Mouse (Mus musculus): ENCODE results near the gene Sit1. TPM values are rescaled to one million over a fixed set of nuclear protein-coding genes. Genes with fewer than 3 reads are reported as not detected.

Sit1 gene
- polyA plus RNA-seq, 1 experiment, result not detected

DNA sequence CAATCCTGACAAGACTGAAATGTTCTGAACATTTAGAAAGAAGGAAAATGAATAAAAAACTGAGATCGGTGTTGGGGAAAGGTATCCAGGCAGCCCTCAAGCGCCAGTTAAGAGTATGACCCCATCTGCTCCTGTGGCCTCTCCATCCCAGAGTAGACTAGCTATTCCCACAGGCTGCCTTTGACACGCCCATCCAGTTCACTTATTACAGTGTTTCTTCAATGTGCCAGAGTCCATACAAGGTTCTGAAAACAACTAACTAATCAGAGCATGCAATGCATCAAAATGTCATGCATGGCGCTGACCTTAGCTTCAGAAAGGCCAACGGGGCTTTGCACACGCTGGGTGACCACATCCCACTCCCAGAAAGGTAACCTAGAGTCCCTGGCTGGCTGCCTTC is 20.0 kb upstream of the Sit1 start:
- Histone ChIP-seq H3K27me3 (replicated peaks) (no peaks in the 10 kb centered on the region), H3K36me3 (replicated peaks; ENCODE audit: low read length) (peaks cover 40% of the 10 kb centered on the region), H3K4me1 (peaks cover 87% of the 10 kb centered on the region), H3K4me3 (replicated peaks) (no peak overlapping the region), H3K9me3 (no peaks in the 10 kb centered on the region)
- TF ChIP-seq FLI1 (IDR thresholded peaks at IDR 0.05; ENCODE audit: low read length), result no peak
- TF ChIP-seq GATA1 (IDR thresholded peaks at IDR 0.05; ENCODE audit: borderline replicate concordance, low read length), result no peak

DNA sequence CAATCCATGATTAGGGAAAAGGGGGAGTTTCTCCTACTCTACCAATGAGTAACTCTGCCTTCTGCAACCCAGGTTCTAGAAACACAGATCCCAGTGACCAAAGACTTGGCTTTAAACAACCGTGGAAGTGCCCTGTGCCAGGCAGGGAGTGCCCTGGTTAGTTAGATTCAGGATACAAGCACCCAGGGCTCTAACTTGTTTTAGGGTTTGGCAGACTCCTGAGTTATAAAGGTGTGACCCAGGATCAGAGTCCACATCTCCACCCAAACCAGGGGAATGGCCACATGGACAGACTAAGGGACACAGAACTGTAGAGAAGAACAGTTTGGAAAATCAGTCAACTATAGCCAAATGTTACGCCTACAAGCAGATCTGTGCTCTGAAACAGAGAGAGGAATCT is 19.5 kb upstream of the Sit1 start:
- peaks cover 88% of the 10 kb centered on the region for H3K4me1 ChIP-seq
- TF ChIP-seq GATA1 (IDR thresholded peaks at IDR 0.05; ENCODE audit: borderline replicate concordance, low read length) (no peak), FLI1 (IDR thresholded peaks at IDR 0.05; ENCODE audit: low read length) (no peak)
- peaks cover 44% of the 10 kb centered on the region for H3K36me3 ChIP-seq (replicated peaks; ENCODE audit: low read length)
- no peaks in the 10 kb centered on the region for H3K9me3 ChIP-seq
- H3K4me3 ChIP-seq (replicated peaks), result no peak overlapping the region
- H3K27me3 ChIP-seq (replicated peaks), result no peaks in the 10 kb centered on the region

DNA sequence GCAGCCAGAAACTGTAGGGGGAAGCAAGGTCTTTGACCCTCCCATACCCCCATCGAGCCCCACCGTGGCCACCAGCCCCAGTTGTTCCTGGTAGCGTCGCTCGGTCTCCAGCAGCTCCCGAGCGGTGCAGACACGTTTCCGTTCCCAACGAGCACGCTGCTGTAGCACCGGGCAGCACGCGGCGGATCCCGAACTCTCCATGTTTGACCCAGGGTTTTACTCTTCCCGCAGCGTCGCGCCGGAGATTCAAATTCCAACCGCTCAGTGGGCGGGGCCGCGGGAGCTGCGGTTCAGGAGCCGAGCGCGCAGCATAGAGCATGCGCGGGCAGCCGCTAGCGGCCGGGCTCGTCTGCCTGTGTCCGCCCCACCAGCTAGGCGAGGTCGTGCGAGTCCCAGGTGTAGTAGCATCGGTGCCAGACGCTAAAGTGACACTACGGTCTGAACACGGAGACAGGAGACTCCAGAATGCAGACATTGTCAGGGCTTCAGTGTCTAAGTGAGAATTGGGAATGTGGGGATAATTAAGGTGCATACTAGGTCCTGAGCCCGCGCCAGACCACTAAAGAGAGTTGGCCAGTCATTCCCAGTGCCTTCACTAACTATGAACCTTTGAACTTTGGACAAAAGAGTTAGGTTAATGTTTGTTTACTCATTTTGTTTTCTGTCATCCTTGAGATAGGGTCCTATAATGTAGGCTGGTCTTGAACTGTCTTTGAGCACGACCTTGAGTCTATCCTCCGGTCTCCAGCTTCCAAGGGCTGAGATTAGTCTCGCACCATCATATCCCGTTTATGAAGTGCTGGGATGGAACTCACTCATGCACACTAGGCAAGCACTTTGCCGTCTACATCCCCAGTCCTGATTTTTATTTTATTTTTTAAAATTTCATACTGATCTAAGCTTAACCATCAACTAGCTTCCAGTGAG is 16.1 kb upstream of the Sit1 start, which contains the start of gene Arhgef39:
Gene Arhgef39, minus strand, starts transcription at position 289 of the 927 bp plus-strand sequence.
- TF ChIP-seq FLI1 (IDR thresholded peaks at IDR 0.05; ENCODE audit: low read length) (no peak), GATA1 (IDR thresholded peaks at IDR 0.05; ENCODE audit: borderline replicate concordance, low read length) (no peak)
- H3K9me3 ChIP-seq, result no peaks in the 10 kb centered on the region
- peaks cover 87% of the 10 kb centered on the region for H3K4me1 ChIP-seq
- no peaks in the 10 kb centered on the region for H3K27me3 ChIP-seq (replicated peaks)
- H3K36me3 ChIP-seq (replicated peaks; ENCODE audit: low read length), result peaks cover 55% of the 10 kb centered on the region
- H3K4me3 ChIP-seq (replicated peaks), result peak within 1 kb of the TSS; percentile 94

DNA sequence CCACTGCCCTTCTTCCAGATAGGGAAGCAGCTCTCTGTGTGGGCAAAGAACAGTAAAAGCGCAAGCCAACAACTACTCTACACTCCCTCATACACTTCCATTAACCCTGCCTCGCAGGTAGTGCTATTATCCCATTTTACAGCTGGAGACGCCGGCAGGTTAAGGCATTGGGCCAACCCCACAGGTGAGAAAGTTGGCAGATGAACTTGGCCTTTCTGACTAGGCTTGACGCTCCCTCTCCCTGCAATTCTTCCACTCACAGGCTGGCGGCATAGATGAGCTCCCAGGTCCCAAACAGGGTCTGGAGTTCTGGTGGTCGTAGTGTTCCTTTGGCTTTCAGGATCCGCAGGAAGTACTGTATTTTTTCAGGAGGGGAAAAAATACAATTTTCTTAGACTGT is 15.4 kb upstream of the Sit1 start:
- Histone ChIP-seq H3K4me1 (peaks cover 87% of the 10 kb centered on the region), H3K36me3 (replicated peaks; ENCODE audit: low read length) (peaks cover 55% of the 10 kb centered on the region), H3K4me3 (replicated peaks) (peak overlapping the region; percentile 94), H3K27me3 (replicated peaks) (no peaks in the 10 kb centered on the region), H3K9me3 (no peaks in the 10 kb centered on the region)
- TF ChIP-seq FLI1 (IDR thresholded peaks at IDR 0.05; ENCODE audit: low read length) (no peak), GATA1 (IDR thresholded peaks at IDR 0.05; ENCODE audit: borderline replicate concordance, low read length) (no peak)

DNA sequence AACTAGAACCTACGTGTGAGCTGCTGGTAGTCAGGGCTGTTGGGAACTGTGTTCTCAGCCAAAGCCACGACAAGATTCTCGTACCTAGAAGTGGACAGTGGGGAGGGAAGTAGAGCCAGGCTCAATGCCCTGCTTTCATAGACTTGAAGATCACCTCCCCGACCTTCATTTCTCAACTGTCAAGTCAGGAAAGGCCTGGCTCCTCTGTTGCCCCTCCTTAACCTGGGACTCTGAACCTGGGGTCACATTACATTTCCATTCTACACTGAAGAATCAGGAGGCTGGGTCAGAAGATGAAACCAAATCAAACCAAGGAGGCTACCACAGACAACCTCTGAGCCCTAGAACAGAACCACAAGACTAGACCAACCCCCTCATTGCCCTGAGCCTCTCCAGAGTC is 14.4 kb upstream of the Sit1 start:
- no peaks in the 10 kb centered on the region for H3K9me3 ChIP-seq
- TF ChIP-seq FLI1 (IDR thresholded peaks at IDR 0.05; ENCODE audit: low read length), result no peak
- TF ChIP-seq GATA1 (IDR thresholded peaks at IDR 0.05; ENCODE audit: borderline replicate concordance, low read length), result no peak
- peak overlapping the region; percentile 94 for H3K4me3 ChIP-seq (replicated peaks)
- peaks cover 82% of the 10 kb centered on the region for H3K4me1 ChIP-seq
- H3K27me3 ChIP-seq (replicated peaks), result no peaks in the 10 kb centered on the region
- peaks cover 46% of the 10 kb centered on the region for H3K36me3 ChIP-seq (replicated peaks; ENCODE audit: low read length)

DNA sequence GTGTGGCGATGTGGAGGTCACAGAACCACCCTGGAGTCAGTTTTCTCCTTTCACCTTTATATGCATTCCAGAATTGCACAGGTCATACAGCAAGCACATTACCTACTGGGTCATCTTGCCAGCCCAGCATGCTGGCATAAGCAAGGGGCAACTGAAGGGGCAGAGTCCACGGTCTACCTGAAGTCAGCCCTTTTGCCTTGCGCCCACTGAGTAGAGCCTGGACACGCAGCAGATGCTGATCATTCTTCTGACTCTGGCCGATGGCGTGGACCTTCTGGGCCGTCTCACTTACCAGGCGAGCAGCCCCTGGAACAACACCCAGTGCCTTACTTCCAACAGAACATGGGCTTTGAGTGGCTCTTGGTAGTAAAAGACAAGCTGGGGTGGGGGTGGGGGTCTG is 13.9 kb upstream of the Sit1 start:
- Histone ChIP-seq H3K9me3 (no peaks in the 10 kb centered on the region), H3K4me3 (replicated peaks) (peak overlapping the region; percentile 14), H3K36me3 (replicated peaks; ENCODE audit: low read length) (peaks cover 44% of the 10 kb centered on the region), H3K27me3 (replicated peaks) (no peaks in the 10 kb centered on the region), H3K4me1 (peaks cover 79% of the 10 kb centered on the region)
- no peak for TF ChIP-seq FLI1 (IDR thresholded peaks at IDR 0.05; ENCODE audit: low read length)
- TF ChIP-seq GATA1 (IDR thresholded peaks at IDR 0.05; ENCODE audit: borderline replicate concordance, low read length), result no peak

DNA sequence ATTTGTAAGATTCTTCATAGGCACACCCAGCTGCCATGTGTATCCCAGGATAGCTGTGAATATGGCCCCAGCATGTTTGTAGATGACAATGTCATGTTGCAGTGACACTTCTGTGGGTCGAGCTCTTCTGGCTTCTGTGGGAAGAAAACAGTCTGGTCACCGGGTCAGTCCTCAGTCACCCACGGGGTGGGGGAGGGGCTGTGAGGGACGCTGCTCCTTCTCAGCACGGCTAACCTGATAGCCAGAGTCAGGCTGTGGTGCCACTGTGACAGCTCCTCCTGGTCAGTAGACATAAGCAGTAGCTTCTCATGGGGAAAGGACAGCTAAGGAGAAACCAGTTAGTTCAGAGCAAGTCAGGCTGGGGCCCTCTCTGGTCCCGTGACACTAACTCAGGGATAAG is 13.1 kb upstream of the Sit1 start:
- no peak for TF ChIP-seq GATA1 (IDR thresholded peaks at IDR 0.05; ENCODE audit: borderline replicate concordance, low read length)
- TF ChIP-seq FLI1 (IDR thresholded peaks at IDR 0.05; ENCODE audit: low read length), result no peak
- Histone ChIP-seq H3K4me3 (replicated peaks) (no peak overlapping the region), H3K36me3 (replicated peaks; ENCODE audit: low read length) (peaks cover 37% of the 10 kb centered on the region), H3K4me1 (peaks cover 70% of the 10 kb centered on the region), H3K9me3 (no peaks in the 10 kb centered on the region), H3K27me3 (replicated peaks) (no peaks in the 10 kb centered on the region)

DNA sequence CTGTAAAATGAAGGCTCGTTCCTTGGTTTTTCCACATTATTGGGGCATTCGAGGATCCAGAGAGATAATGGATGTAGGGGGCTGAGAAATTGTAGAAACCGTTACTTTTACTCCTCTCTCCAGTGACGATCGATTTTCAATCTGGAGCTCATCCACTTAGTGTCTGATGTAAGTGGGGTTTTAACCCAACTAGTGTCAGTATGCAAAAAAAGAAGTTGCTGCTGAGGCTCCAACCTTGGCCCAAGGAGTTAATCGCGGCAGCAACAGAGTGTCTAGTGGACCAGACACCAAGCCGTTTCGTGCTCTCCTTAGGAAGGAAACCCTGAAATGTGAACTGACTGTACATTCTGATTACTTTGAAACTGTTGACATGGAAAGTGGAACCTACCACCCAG is 10.3 kb upstream of the Sit1 start:
- Histone ChIP-seq H3K9me3 (peaks cover 3% of the 10 kb centered on the region), H3K27me3 (replicated peaks) (no peaks in the 10 kb centered on the region), H3K36me3 (replicated peaks; ENCODE audit: low read length) (peaks cover 36% of the 10 kb centered on the region), H3K4me1 (peaks cover 50% of the 10 kb centered on the region), H3K4me3 (replicated peaks) (peak overlapping the region; percentile 94)
- TF ChIP-seq FLI1 (IDR thresholded peaks at IDR 0.05; ENCODE audit: low read length) (no peak), GATA1 (IDR thresholded peaks at IDR 0.05; ENCODE audit: borderline replicate concordance, low read length) (no peak)

DNA sequence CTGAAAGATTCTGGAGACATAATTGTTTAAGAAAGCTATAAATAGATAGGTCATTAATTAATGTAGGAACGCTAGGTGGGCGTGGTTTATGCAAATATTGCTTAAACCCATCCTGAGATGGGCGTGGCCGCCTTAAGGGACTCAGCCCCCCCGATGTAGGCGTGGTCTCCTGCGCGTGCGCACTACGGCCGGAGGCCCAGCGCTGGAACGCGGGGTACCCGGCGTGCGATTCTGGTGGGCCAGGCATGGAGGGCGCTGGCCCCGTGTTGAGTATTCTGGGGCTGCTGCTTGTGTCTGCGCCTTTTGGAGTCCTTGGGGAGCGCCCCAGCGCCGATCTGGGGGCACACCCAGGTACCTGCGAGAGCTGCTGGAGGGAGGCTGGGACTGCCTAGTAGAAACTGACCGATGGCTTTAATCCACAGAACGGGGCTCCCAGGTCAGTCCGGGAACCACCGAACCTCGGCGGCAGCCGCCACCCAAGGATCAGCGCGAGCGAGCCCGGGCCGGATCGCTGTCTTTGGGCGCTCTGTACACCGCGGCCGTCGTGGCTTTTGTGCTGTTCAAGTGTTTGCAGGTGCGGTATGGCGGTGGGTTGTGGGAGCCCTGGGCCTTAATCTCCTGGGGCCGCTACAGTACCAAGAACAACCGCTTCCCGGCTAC is 9.8 kb upstream of the Sit1 start:
- H3K9me3 ChIP-seq, result peaks cover 3% of the 10 kb centered on the region
- peaks cover 50% of the 10 kb centered on the region for H3K4me1 ChIP-seq
- H3K27me3 ChIP-seq (replicated peaks), result no peaks in the 10 kb centered on the region
- H3K36me3 ChIP-seq (replicated peaks; ENCODE audit: low read length), result peaks cover 35% of the 10 kb centered on the region
- no peak for TF ChIP-seq GATA1 (IDR thresholded peaks at IDR 0.05; ENCODE audit: borderline replicate concordance, low read length)
- no peak for TF ChIP-seq FLI1 (IDR thresholded peaks at IDR 0.05; ENCODE audit: low read length)
- peak overlapping the region; percentile 94 for H3K4me3 ChIP-seq (replicated peaks)

DNA sequence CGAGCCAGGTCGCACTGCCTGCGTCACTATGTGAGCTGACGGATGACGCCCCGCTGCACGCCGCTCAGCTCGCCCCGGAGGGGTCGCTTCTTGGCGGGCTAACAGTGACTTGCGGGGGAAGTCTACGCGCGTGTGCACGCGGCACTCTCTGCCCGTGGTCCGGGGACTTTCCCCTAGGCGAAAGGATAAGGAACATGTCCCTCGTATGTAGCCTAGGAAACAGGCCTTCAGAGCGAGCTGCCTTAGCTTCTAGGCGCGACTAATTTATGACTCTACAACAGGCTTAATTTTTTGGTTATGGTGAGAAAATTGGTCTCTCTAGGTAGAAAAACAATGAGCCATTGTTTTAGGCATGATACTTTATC is 9.3 kb upstream of the Sit1 start, which contains the start of gene Ccdc107:
Gene Ccdc107, plus strand, starts transcription at position 80 of the 365 bp plus-strand sequence.
- Histone ChIP-seq H3K4me3 (replicated peaks) (peak within 1 kb of the TSS; percentile 94), H3K36me3 (replicated peaks; ENCODE audit: low read length) (peaks cover 30% of the 10 kb centered on the region), H3K27me3 (replicated peaks) (no peaks in the 10 kb centered on the region), H3K4me1 (peaks cover 47% of the 10 kb centered on the region), H3K9me3 (peaks cover 3% of the 10 kb centered on the region)
- TF ChIP-seq GATA1 (IDR thresholded peaks at IDR 0.05; ENCODE audit: borderline replicate concordance, low read length), result no peak

Measured in megakaryocyte, embryonic 14.5 days (primary cell).